Mouse (Mus musculus) MEL (cell line): ENCODE measurements around the gene Tedc1. TPM values are rescaled to one million over a fixed set of nuclear protein-coding genes. Genes with fewer than 3 reads are reported as not detected.

Source experiments
- DNase-seq: peaks from one replicate; pipeline ENCODE4 v3.0.0; 2011; ENCODE audit warnings: low read depth, low spot score
- H3K27ac ChIP-seq: 2 replicates; pipeline ENCODE4 v1.5.1; 2012; ENCODE audit warnings: low read depth, mild to moderate bottlenecking, control low read depth, low read length, moderate library complexity; ENCODE audit not compliant: control insufficient read depth
- H3K27me3 ChIP-seq, 2 experiments: fragments of 150-350 bp in 1 of 2; sonication (generic) in 1 of 2; 2 replicates each; pipeline ENCODE4 v1.6.1; 2012; ENCODE audit warnings: low read length in 2 of 2, mild to moderate bottlenecking in 2 of 2, improper control_type of control experiment in 1 of 2, moderate library complexity in 1 of 2; ENCODE audit not compliant: insufficient read depth in 2 of 2, control insufficient read depth in 1 of 2
- H3K36me3 ChIP-seq, 2 experiments: 2 replicates each; pipeline ENCODE4 v1.6.1; 2012 to 2014; ENCODE audit warnings: low read length in 2 of 2, improper control_type of control experiment in 1 of 2, inconsistent platforms in 1 of 2, mild to moderate bottlenecking in 1 of 2; ENCODE audit not compliant: insufficient read depth in 2 of 2, control insufficient read depth in 1 of 2
- H3K4me1 ChIP-seq, 2 experiments: fragments of 150-350 bp in 1 of 2; sonication (generic) in 1 of 2; 2 replicates each; pipeline ENCODE4 v1.6.1; 2012; ENCODE audit warnings: low read length in 2 of 2, improper control_type of control experiment in 1 of 2, mild to moderate bottlenecking in 1 of 2; ENCODE audit not compliant: insufficient read depth in 2 of 2, control insufficient read depth in 1 of 2
- H3K4me3 ChIP-seq, 2 experiments: fragments of 150-350 bp in 1 of 2; sonication (generic) in 1 of 2; 2 replicates each; pipeline ENCODE4 v1.5.1; 2012; ENCODE audit warnings: low read depth in 2 of 2, low read length in 2 of 2, mild to moderate bottlenecking in 2 of 2, moderate library complexity in 2 of 2, control low read depth in 1 of 2, improper control_type of control experiment in 1 of 2; ENCODE audit not compliant: control insufficient read depth in 1 of 2, insufficient read depth in 1 of 2
- H3K79me2 ChIP-seq: 2 replicates; pipeline ENCODE4 v1.6.1; 2012; ENCODE audit warnings: mild to moderate bottlenecking, low read length, moderate library complexity; ENCODE audit not compliant: control insufficient read depth, poor library complexity, insufficient read depth
- H3K9ac ChIP-seq: 2 replicates; pipeline ENCODE4 v1.6.1; 2012; ENCODE audit warnings: low read depth, mild to moderate bottlenecking, control low read depth, low read length, moderate library complexity; ENCODE audit not compliant: control insufficient read depth, poor library complexity, severe bottlenecking
- H3K9me3 ChIP-seq: fragments of 150-350 bp; sonication (generic); replicated peaks from 2 replicates; pipeline ENCODE4 v1.6.1; 2012; ENCODE audit warnings: mild to moderate bottlenecking, low read length, improper control_type of control experiment, moderate library complexity; ENCODE audit not compliant: insufficient read depth
- BHLHE40 ChIP-seq: IDR thresholded peaks from 2 replicates; pipeline ENCODE4 v1.6.1; 2012; ENCODE audit warnings: low read depth, mild to moderate bottlenecking, inconsistent platforms, low read length, improper control_type of control experiment, borderline replicate concordance
- CHD1 ChIP-seq: IDR thresholded peaks from 2 replicates; pipeline ENCODE4 v1.6.1; 2012; ENCODE audit warnings: low read depth, mild to moderate bottlenecking, inconsistent platforms, low read length, improper control_type of control experiment
- CHD2 ChIP-seq: IDR thresholded peaks from 2 replicates; pipeline ENCODE4 v1.6.1; 2011; ENCODE audit warnings: low read length, improper control_type of control experiment
- ELF1 ChIP-seq: IDR thresholded peaks from 2 replicates; pipeline ENCODE4 v1.6.1; 2014; ENCODE audit warnings: low read depth, mild to moderate bottlenecking, inconsistent platforms, low read length, improper control_type of control experiment, moderate library complexity
- ETS1 ChIP-seq: IDR thresholded peaks from 2 replicates; pipeline ENCODE4 v1.6.1; 2012; ENCODE audit warnings: low read depth, mild to moderate bottlenecking, inconsistent platforms, low read length, improper control_type of control experiment, moderate library complexity
- GATA1 ChIP-seq: IDR thresholded peaks from 2 replicates; pipeline ENCODE4 v1.6.1; 2011; ENCODE audit warnings: low read depth, low read length, improper control_type of control experiment
- JUND ChIP-seq: IDR thresholded peaks from 2 replicates; pipeline ENCODE4 v1.6.1; 2011; ENCODE audit warnings: low read depth, mild to moderate bottlenecking, improper control_type of control experiment, low read length
- MEF2A ChIP-seq: IDR thresholded peaks from 2 replicates; pipeline ENCODE4 v1.6.1; 2014; ENCODE audit warnings: low read depth, mild to moderate bottlenecking, inconsistent platforms, low read length, improper control_type of control experiment; ENCODE audit not compliant: poor library complexity, insufficient replicate concordance, severe bottlenecking; ENCODE audit errors: extremely low read depth
- MXI1 ChIP-seq: IDR thresholded peaks from 2 replicates; pipeline ENCODE4 v1.6.1; 2011; ENCODE audit warnings: mild to moderate bottlenecking, low read depth, low read length, improper control_type of control experiment
- MYB ChIP-seq: IDR thresholded peaks from 2 replicates; pipeline ENCODE4 v1.6.1; 2011; ENCODE audit warnings: mild to moderate bottlenecking, low read depth, low read length, improper control_type of control experiment
- SIN3A ChIP-seq: IDR thresholded peaks from 2 replicates; pipeline ENCODE4 v1.6.1; 2012; ENCODE audit warnings: low read length, improper control_type of control experiment, inconsistent platforms
- SMC3 ChIP-seq: IDR thresholded peaks from 2 replicates; pipeline ENCODE4 v1.6.1; 2011; ENCODE audit warnings: low read depth, low read length, improper control_type of control experiment
- TAL1 ChIP-seq: IDR thresholded peaks from 2 replicates; pipeline ENCODE4 v1.6.1; 2012; ENCODE audit warnings: mild to moderate bottlenecking, inconsistent platforms, low read length, moderate library complexity, mixed read lengths
- TBP ChIP-seq: IDR thresholded peaks from 2 replicates; pipeline ENCODE4 v1.8.0; 2011; ENCODE audit warnings: low read depth, low read length, improper control_type of control experiment
- UBTF ChIP-seq: IDR thresholded peaks from 2 replicates; pipeline ENCODE4 v1.6.1; 2012; ENCODE audit warnings: low read depth, mild to moderate bottlenecking, inconsistent platforms, low read length, improper control_type of control experiment, moderate library complexity, borderline replicate concordance; ENCODE audit not compliant: insufficient read depth
- USF2 ChIP-seq, 2 experiments: IDR thresholded peaks; 2 replicates each; pipeline ENCODE4 v1.6.1; 2011 to 2012; ENCODE audit warnings: improper control_type of control experiment in 2 of 2, low read length in 2 of 2, borderline replicate concordance in 1 of 2, inconsistent platforms in 1 of 2, low read depth in 1 of 2, mild to moderate bottlenecking in 1 of 2; ENCODE audit not compliant: insufficient read depth in 1 of 2
- ZC3H11A ChIP-seq: IDR thresholded peaks from 2 replicates; pipeline ENCODE4 v1.6.1; 2012; ENCODE audit warnings: low read depth, mild to moderate bottlenecking, inconsistent platforms, low read length, improper control_type of control experiment
- ZMIZ1 ChIP-seq: IDR thresholded peaks from 2 replicates; pipeline ENCODE4 v1.6.1; 2012; ENCODE audit warnings: low read depth, mild to moderate bottlenecking, inconsistent platforms, low read length, improper control_type of control experiment, moderate library complexity
- polyA plus RNA-seq, 2 experiments: library from polyadenylated mRNA; stranded (reverse) in 1 of 2; unstranded in 1 of 2; fragments of >175 nt in 1 of 2; fragments of >200 nt in 1 of 2; gene quantifications; 2 replicates each; pipeline versions ENCODE4 v1.2.1 to v1.2.4; 2012; ENCODE audit warnings: low replicate concordance in 2 of 2, low read depth in 1 of 2; ENCODE audit not compliant: insufficient read length in 2 of 2, insufficient read depth in 1 of 2, missing spikeins in 1 of 2
- total RNA-seq: library from RNA; depleted of rRNA; stranded (reverse); fragments of 300-350 nt; gene quantifications from 2 replicates; pipeline ENCODE4 v1.2.3, GENCODE M21; 2012

Gene Tedc1
- total and polyA plus RNA-seq, 3 experiments = 50.7 to 74.7 TPM; not detected in 1

GRCm38 (mm10) chr12:113153971-113154370 lies 2.2 kb upstream of the Tedc1 start:
- no peak overlapping the region for H3K27ac ChIP-seq
- no peaks in the 10 kb centered on the region for H3K27me3 ChIP-seq
- peaks cover 12 to 34% of the 10 kb centered on the region in 2 experiments for H3K4me1 ChIP-seq

GRCm38 (mm10) chr12:113154747-113155075 lies 1.5 kb upstream of the Tedc1 start:
- TF ChIP-seq CHD1 = no peak
- TF ChIP-seq TBP = 0 out of 2 replicates have a peak, but pooled peaks have one; percentile 35
- peaks cover 0 to 14% of the 10 kb centered on the region in 2 experiments; a peak in 2 of 4 replicates for H3K36me3 ChIP-seq
- H3K9me3 ChIP-seq = no peaks in the 10 kb centered on the region
- H3K9ac ChIP-seq = peak overlapping the region; percentile 74
- peak; percentile 62 for DNase-seq
- H3K27ac ChIP-seq = peak overlapping the region; percentile 62
- no peaks in the 10 kb centered on the region for H3K27me3 ChIP-seq
- H3K4me1 ChIP-seq = peaks cover 9 to 29% of the 10 kb centered on the region in 2 experiments
- peaks cover 10% of the 10 kb centered on the region for H3K79me2 ChIP-seq
- peak overlapping the region; percentile 68 to 71 for H3K4me3 ChIP-seq

More at GRCm38 (mm10) chr12:113153971-113154370, 2.2 kb upstream of the Tedc1 start:
- Histone ChIP-seq H3K36me3 (peaks cover 0 to 14% of the 10 kb centered on the region in 2 experiments; a peak in 2 of 4 replicates), H3K9me3 (no peaks in the 10 kb centered on the region), H3K4me3 (no peak overlapping the region), H3K9ac (no peak overlapping the region), H3K79me2 (peaks cover 10% of the 10 kb centered on the region)
- TF ChIP-seq SIN3A = no peak
- no peak for TF ChIP-seq ZC3H11A
- TF ChIP-seq JUND = no peak
- TF ChIP-seq ELF1 = no peak
- no peak for TF ChIP-seq MYB
- no peak for TF ChIP-seq ETS1
- no peak for TF ChIP-seq BHLHE40
- no peak for TF ChIP-seq MEF2A
- TF ChIP-seq CHD2 = no peak
- no peak for TF ChIP-seq USF2 (IDR thresholded peaks at IDR 0.05; ENCODE audit: borderline replicate concordance in 1 of 2, insufficient read depth in 1 of 2, low read depth in 1 of 2, low read length in 2 of 2)
- no peak for TF ChIP-seq ZMIZ1
- no peak for TF ChIP-seq MXI1
- no peak for TF ChIP-seq SMC3
- TF ChIP-seq GATA1 = no peak
- TF ChIP-seq TBP = no peak
- no peak for TF ChIP-seq TAL1
- TF ChIP-seq UBTF = no peak
- no peak for DNase-seq
